Mouse (Mus musculus) midbrain, embryonic 11.5 days (tissue): Measurements from ENCODE around the gene Tpx2. TPM values are rescaled to one million over a fixed set of nuclear protein-coding genes. Genes with fewer than 3 reads are reported as not detected.

Experiments
- ATAC-seq: fragments of 200-750 bp; cut with Nextera tagmentation; 2 replicates; pipeline ENCODE4 v1.8.0; 2017; ENCODE audit warnings: moderate TSS enrichment, moderate library complexity; ENCODE audit not compliant: low FRiP score
- DNase-seq: peaks from one replicate; pipeline ENCODE4 v3.0.0; 2015; ENCODE audit warnings: low spot score; ENCODE audit errors: missing footprints
- H3K27ac ChIP-seq: fragments of 300-500 bp; sonication (generic); 2 replicates; pipeline ENCODE4 v1.5.1; 2014; ENCODE audit warnings: low read depth, low read length
- H3K27me3 ChIP-seq: fragments of 300-500 bp; sonication (generic); 2 replicates; pipeline ENCODE4 v1.6.1; 2014; ENCODE audit warnings: mild to moderate bottlenecking, low read length, moderate library complexity, mixed read lengths; ENCODE audit not compliant: control insufficient read depth, insufficient read depth
- H3K36me3 ChIP-seq: fragments of 300-500 bp; sonication (generic); 2 replicates; pipeline ENCODE4 v1.6.1; 2014; ENCODE audit warnings: mild to moderate bottlenecking, low read length, moderate library complexity, mixed read lengths; ENCODE audit not compliant: control insufficient read depth, insufficient read depth
- H3K4me1 ChIP-seq: fragments of 300-500 bp; sonication (generic); 2 replicates; pipeline ENCODE4 v1.6.1; 2014; ENCODE audit warnings: low read length; ENCODE audit not compliant: control insufficient read depth, insufficient read depth
- H3K4me2 ChIP-seq: fragments of 300-500 bp; sonication (generic); 2 replicates; pipeline ENCODE4 v1.6.1; 2014; ENCODE audit warnings: mild to moderate bottlenecking, moderate library complexity
- H3K4me3 ChIP-seq: fragments of 300-500 bp; sonication (generic); 2 replicates; pipeline ENCODE4 v1.5.1; 2014; ENCODE audit warnings: low read depth, low read length
- H3K9ac ChIP-seq: fragments of 300-500 bp; sonication (generic); 2 replicates; pipeline ENCODE4 v1.6.1; 2014; ENCODE audit warnings: low read length
- H3K9me3 ChIP-seq: fragments of 300-500 bp; sonication (generic); 2 replicates; pipeline ENCODE4 v1.6.1; 2016; ENCODE audit warnings: low read length; ENCODE audit not compliant: control insufficient read depth
- WGBS: fragments of 180-500 bp; shearing (Covaris S2); extraction: QIAGEN DNeasy Blood & Tissue Kit; methylation state at CpG from one replicate; pipeline ENCODE4 v1.1.7; 2014; 5-methylcytosine and 5-hydroxymethylcytosine counted together
- polyA plus RNA-seq: library from polyadenylated mRNA; unstranded; fragments of >200 nt; fragmentation: Nextera tagmentation; extraction: Ambion mirVana; gene quantifications from 2 replicates; pipeline ENCODE4 v1.2.1, GENCODE M21; 2014

Tpx2 gene
- polyA plus RNA-seq, 1 experiment from 2014 or later, result 166 TPM

DNA sequence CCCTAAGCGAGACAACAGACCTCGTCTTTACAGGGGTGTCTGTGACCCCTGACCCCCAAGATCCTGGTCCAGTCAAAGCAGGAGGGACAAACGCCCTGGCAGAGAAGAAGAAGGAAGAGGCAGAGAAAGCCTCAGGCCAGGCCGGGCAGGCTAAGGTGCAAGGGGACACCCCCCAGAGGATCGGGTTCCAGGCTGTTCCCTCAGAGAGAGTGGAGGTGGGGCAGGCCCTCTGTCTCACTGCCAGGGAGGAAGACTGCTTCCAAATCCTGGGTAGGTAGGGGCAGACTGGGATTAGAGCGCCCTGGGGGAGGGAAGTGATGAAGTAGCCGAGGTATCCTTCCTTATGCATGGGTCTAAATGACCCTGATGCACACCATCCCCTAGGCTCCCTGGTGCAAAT, 65.7 kb downstream of the Tpx2 start:
- H3K27me3 ChIP-seq, result peaks cover 7% of the 10 kb centered on the region; the same call in 1 of the 2 replicates
- H3K4me3 ChIP-seq, result no peak overlapping the region
- H3K27ac ChIP-seq, result no peak overlapping the region
- no peak for ATAC-seq
- peaks cover 2% of the 10 kb centered on the region; the same call in 1 of the 2 replicates for H3K4me1 ChIP-seq
- 38% methylated on average over 7 of the region's 7 CpGs for WGBS
- no peak overlapping the region for H3K9ac ChIP-seq
- H3K36me3 ChIP-seq, result no peaks in the 10 kb centered on the region
- DNase-seq, result no peak
- H3K9me3 ChIP-seq, result no peaks in the 10 kb centered on the region
- H3K4me2 ChIP-seq, result no peak overlapping the region

DNA sequence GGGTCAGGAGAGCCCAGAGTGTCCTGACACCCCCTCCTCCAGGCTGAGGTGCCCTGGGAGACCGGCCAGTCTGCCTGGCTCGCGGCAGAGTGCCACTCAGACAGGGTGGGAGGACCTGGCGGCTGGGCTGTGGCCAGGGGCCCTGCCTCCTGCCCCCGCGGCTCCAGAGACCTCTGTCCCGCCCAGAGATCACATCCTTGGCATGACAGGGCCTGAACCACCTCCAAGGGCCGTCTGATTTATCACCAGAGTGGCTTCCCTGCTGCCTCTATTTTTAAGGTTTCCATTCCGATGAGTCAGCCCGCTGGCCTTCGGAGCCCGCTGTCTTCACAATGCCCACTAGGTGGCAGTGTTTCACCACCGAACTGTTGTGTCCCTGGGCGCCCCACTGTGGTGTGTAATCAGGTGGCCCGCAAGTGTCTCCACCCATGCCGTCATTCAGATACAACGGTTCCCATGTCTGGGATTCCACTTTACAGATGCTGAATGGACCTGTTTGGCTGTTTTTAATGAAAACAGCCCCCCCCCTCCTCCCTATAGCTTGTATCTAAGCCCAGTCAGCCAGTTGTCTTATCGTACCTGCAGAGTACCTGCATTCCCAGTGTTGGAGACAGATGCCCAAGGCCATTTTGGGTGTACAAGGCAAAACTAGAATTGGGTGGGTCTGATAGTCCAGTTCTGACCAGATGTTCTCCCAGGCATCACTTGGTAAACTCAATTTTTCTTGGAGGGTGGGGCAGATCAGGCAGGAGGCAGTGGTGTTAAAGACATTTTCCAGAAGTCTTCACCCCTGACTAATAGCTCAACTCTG, 66.8 kb downstream of the Tpx2 start:
- Histone ChIP-seq H3K9me3 (no peaks in the 10 kb centered on the region), H3K27me3 (peaks cover 7% of the 10 kb centered on the region; the same call in 1 of the 2 replicates), H3K4me3 (no peak overlapping the region), H3K36me3 (no peaks in the 10 kb centered on the region), H3K9ac (no peak overlapping the region), H3K4me2 (peak overlapping the region; percentile 33), H3K4me1 (peaks cover 2% of the 10 kb centered on the region; the same call in 1 of the 2 replicates), H3K27ac (no peak overlapping the region)
- 4% methylated on average over 18 of the region's 18 CpGs for WGBS
- DNase-seq, result peak; percentile 97
- peak; percentile 73 for ATAC-seq

DNA sequence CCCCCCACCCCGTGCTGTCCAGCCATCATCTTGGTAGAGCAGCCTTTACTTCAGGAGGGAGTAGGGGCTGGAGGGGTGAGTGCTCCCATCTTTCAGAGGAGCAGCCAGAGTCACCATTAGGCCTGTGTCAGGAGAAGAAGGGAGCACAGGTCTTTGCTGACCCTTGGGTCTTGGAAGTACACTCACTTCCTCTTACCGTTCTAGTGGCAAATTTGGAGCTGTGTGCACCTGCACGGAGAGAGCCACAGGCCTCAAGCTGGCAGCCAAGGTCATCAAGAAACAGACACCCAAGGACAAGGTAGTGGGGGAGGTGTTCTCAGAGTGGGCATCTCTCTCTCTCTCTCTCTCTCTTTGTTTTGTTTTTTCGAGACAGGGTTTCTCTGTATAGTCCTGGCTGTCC, 67.7 kb downstream of the Tpx2 start:
- no peak for ATAC-seq
- Histone ChIP-seq H3K9me3 (no peaks in the 10 kb centered on the region), H3K27me3 (peaks cover 7% of the 10 kb centered on the region; the same call in 1 of the 2 replicates), H3K4me2 (no peak overlapping the region), H3K9ac (no peak overlapping the region), H3K27ac (no peak overlapping the region), H3K4me1 (peaks cover 2% of the 10 kb centered on the region; the same call in 1 of the 2 replicates), H3K36me3 (no peaks in the 10 kb centered on the region), H3K4me3 (no peak overlapping the region)
- 82% methylated on average over 4 of the region's 4 CpGs for WGBS
- DNase-seq, result no peak

DNA sequence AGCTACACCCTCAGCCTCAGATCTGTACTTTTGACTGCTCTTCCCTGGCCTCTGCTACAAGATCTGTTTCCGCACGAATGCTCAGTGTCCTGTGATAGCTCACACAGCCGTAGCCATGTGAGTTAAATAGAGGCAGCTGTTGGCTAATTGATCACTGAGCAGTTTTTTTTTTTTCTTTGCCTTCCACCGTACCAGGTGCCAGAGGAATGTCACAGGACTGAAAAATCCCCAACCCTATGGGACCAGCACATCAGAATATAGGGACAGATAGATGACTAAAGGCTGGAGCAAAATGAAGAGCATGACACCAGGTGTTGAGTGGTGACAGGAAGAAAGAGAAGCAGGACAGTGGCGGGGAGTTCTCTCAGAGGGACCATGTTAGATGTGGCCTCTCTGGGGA, 68.3 kb downstream of the Tpx2 start:
- WGBS, result 69% methylated on average over 5 of the region's 5 CpGs
- H3K9ac ChIP-seq, result no peak overlapping the region
- peaks cover 2% of the 10 kb centered on the region; the same call in 1 of the 2 replicates for H3K4me1 ChIP-seq
- H3K27ac ChIP-seq, result no peak overlapping the region
- no peak for ATAC-seq
- no peak for DNase-seq
- no peak overlapping the region for H3K4me3 ChIP-seq
- H3K36me3 ChIP-seq, result no peaks in the 10 kb centered on the region
- H3K9me3 ChIP-seq, result no peaks in the 10 kb centered on the region
- H3K4me2 ChIP-seq, result no peak overlapping the region
- H3K27me3 ChIP-seq, result peaks cover 7% of the 10 kb centered on the region; the same call in 1 of the 2 replicates

DNA sequence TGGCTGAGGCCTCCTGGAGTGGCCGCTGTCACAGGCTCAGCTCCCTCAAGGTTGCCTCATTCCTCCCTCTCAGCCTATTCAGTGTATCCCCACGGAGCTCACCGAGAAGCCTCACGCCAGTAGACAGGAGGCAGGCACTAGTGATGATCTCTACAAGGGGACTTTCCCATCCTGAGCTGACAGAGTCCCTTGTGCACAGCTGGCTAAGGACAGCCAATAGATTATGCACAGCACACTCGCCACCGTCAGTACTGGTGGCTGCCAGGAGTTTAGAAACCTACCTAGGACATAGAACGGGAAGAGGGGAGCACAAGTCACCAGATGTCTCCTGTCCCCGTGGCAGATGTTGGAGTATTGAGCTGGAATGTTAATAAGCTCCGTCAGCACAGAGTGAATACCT, 69.9 kb downstream of the Tpx2 start:
- Histone ChIP-seq H3K4me2 (no peak overlapping the region), H3K27me3 (peaks cover 4% of the 10 kb centered on the region; the same call in 1 of the 2 replicates), H3K9me3 (no peaks in the 10 kb centered on the region), H3K4me1 (peaks cover 2% of the 10 kb centered on the region), H3K27ac (no peak overlapping the region), H3K9ac (no peak overlapping the region), H3K4me3 (no peak overlapping the region), H3K36me3 (no peaks in the 10 kb centered on the region)
- ATAC-seq (no peak), DNase-seq (no peak)
- 62% methylated on average over 9 of the region's 9 CpGs for WGBS

DNA sequence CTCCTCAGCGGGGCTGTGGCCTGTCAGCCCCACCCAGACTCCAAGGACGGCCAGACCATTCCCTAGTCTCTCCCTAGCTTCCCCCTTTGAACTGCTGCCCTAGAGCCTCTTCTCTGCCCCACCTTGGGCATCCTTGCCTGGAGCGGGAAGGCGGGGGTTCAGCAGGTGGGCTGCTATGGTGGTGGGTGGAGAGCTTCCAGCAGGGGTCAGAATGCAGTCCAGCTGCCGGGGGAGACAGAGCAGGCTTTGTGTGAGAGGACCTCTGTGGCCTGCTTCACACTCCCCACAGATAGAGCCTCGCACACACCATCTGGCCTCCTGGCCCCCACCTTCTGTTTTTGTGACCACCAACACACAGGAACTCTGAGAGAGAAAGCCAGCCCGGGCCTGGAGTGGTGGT, 74.6 kb downstream of the Tpx2 start:
- WGBS, result 31% methylated on average over 6 of the region's 7 CpGs
- ATAC-seq, result 0 out of 2 replicates have a peak, but pooled peaks have one; percentile 24

DNA sequence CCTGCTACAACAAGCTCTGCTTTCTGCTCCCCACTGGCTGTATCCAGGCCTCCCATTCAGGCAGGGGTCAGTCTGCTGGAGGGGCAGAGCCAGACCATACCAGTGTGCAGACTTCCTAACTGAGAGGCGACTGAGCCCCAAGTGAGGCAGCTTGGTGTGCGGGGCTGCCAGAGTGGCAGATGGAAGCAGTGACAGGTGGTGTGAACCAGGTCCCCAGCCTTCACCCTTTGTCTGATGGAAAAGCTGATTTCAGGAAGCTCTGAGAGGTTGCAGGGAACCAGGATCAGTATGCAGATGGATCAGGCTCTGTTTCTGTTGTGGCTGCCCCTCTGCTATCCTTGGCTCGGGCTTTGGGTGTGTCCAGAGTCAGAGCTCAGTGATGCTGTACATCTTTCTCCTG, 75.9 kb downstream of the Tpx2 start:
- ATAC-seq (no peak), DNase-seq (no peak)
- H3K4me1 ChIP-seq, result peaks cover 4% of the 10 kb centered on the region; the same call in 1 of the 2 replicates
- no peak overlapping the region for H3K9ac ChIP-seq
- no peak overlapping the region for H3K27ac ChIP-seq
- no peaks in the 10 kb centered on the region for H3K36me3 ChIP-seq
- 70% methylated on average over 3 of the region's 3 CpGs for WGBS
- no peak overlapping the region for H3K4me2 ChIP-seq
- H3K9me3 ChIP-seq, result no peaks in the 10 kb centered on the region
- no peaks in the 10 kb centered on the region; the same call in 1 of the 2 replicates for H3K27me3 ChIP-seq
- H3K4me3 ChIP-seq, result no peak overlapping the region

More for the DNA sequence above, 74.6 kb downstream of the Tpx2 start:
- H3K27ac ChIP-seq, result no peak overlapping the region
- no peaks in the 10 kb centered on the region for H3K36me3 ChIP-seq
- peaks cover 4% of the 10 kb centered on the region; the same call in 1 of the 2 replicates for H3K4me1 ChIP-seq
- no peaks in the 10 kb centered on the region for H3K27me3 ChIP-seq
- H3K4me2 ChIP-seq, result no peak overlapping the region
- no peak for DNase-seq
- no peak overlapping the region for H3K9ac ChIP-seq
- no peak overlapping the region for H3K4me3 ChIP-seq
- H3K9me3 ChIP-seq, result no peaks in the 10 kb centered on the region

DNA sequence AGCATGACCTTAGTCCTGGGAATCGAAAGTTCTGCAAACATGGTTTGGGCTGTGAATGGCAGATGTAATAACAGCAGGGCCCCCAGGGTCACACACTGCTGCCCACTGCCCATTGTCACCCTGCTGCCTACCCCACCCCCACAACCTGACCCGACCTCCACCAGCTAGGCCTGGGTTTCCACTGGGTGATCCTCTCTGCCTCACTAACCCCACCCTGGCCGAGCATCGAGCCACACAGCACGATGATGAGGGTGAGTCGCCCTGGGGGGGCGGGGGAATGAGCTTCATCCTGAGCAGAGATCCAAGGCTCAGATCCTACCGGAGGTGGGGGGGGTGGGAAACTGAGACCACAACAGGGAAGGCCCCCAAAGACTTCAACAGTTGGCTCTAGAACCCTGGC, 76.4 kb downstream of the Tpx2 start:
- DNase-seq, result no peak
- 47% methylated on average over 8 of the region's 8 CpGs for WGBS
- H3K4me2 ChIP-seq, result no peak overlapping the region
- H3K36me3 ChIP-seq, result no peaks in the 10 kb centered on the region
- ATAC-seq, result no peak
- no peak overlapping the region for H3K27ac ChIP-seq
- no peaks in the 10 kb centered on the region for H3K9me3 ChIP-seq
- H3K4me3 ChIP-seq, result no peak overlapping the region
- peaks cover 4% of the 10 kb centered on the region; the same call in 1 of the 2 replicates for H3K4me1 ChIP-seq
- no peak overlapping the region for H3K9ac ChIP-seq
- H3K27me3 ChIP-seq, result no peaks in the 10 kb centered on the region; the same call in 1 of the 2 replicates

DNA sequence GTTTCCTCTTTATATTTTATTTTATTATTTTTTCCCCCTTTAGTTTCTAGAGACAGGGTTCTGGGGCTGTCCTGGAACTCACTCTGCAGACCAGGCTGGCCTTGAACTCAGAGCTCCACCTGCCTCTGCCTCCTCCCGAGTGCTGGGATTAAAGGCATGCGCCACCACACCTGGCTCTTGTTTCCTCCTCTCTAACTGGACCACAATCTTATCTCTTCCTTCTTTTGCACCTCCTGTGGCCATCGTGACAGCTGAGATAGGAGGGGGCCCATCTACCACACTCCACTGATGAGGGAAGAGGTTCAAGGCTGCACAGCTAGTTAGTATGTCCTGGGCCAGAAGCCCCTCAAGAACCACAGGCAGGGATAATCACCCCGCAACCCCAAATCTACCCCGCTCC, 76.8 kb downstream of the Tpx2 start:
- no peak for DNase-seq
- no peak overlapping the region for H3K4me3 ChIP-seq
- peaks cover 4% of the 10 kb centered on the region; the same call in 1 of the 2 replicates for H3K4me1 ChIP-seq
- no peaks in the 10 kb centered on the region; the same call in 1 of the 2 replicates for H3K27me3 ChIP-seq
- H3K4me2 ChIP-seq, result no peak overlapping the region
- H3K9me3 ChIP-seq, result no peaks in the 10 kb centered on the region
- H3K36me3 ChIP-seq, result no peaks in the 10 kb centered on the region
- 86% methylated on average over 5 of the region's 5 CpGs for WGBS
- H3K9ac ChIP-seq, result no peak overlapping the region
- no peak overlapping the region for H3K27ac ChIP-seq
- no peak for ATAC-seq
